Mouse (Mus musculus): ENCODE data around the gene Slc50a1.
A peak's percentile ranks its signal among the peaks of the same experiment; 100 is the strongest.

Slc50a1 gene

DNA sequence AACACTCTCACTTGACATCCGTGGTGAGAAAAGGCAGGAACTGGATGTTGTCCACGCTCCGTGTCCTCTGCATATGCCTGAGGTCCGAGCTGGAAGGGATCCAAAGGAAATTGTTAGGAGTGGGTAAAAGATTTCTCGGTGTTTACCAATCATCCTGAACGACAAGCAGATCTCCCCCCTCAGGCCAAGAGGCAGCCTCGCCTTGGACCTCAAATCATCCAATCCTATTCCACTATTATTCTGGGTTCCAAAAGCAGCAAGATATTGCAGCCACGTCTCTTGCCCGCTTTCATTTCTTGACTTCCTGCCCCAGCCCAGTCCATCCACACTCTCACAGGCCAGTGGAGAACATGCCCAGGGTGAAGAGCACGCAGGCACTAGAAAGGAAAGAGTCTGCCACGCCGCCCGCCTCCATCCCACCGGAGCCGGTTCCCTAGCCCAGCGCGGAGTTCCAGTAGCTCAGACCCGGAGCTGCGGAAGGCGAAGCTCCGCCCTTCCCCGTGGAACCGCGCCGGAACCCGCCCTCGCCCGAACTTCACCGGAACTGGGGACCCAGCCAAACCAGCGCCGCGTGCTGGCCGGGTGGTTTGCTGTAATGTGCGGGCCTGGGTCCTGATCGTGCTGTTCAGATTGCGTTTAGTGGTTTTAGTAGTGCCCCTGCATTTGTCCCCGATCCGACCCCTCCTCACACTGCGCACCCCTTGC lies at the start of gene Slc50a1:
Gene Slc50a1, minus strand, starts transcription at position 520 of the 705 bp plus-strand sequence.
- peak in 1 of 2 experiments; percentile 33 for DNase-seq (ENCODE audit: low read depth in 1 of 2, low spot score in 2 of 2)

DNA sequence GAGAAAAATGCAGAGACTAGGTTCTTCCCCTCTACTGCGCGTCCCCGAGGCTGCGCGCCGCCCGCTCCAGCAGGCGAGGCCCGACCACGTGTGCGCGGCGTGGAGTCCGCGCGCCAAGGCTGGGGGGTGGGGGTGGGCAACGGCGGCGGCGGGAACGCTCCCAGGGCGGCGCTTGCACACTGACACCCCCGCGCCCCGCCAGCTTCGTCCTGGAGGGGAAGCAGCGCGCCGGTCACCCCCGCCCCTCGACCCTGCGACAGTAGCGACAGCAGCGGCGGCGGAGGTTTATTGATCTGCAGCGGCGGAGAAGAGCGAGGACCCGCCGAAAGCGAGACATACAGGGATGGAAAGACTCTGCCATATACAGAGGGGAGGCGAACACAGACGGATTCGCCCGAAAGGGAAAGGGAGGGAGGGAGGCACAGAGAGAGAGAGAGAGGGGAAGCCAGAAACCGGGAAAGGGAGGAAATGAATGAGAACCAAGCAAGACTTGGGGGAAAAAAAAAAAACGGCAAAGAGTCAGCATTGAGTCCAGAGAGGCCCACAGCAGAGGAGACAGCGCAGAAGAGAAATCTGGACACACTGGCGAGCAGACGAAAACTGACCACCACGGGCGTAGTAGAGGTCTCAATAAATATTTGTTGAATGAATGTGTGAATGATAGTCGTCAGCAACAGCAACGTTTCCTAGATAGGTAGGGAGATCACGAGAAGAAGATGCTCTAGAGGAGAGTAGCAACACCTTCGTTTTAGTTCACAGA lies 49.4 kb upstream of the Slc50a1 start:
- DNase-seq (ENCODE audit: low read depth in 1 of 2, low spot score in 2 of 2) = no peak

DNA sequence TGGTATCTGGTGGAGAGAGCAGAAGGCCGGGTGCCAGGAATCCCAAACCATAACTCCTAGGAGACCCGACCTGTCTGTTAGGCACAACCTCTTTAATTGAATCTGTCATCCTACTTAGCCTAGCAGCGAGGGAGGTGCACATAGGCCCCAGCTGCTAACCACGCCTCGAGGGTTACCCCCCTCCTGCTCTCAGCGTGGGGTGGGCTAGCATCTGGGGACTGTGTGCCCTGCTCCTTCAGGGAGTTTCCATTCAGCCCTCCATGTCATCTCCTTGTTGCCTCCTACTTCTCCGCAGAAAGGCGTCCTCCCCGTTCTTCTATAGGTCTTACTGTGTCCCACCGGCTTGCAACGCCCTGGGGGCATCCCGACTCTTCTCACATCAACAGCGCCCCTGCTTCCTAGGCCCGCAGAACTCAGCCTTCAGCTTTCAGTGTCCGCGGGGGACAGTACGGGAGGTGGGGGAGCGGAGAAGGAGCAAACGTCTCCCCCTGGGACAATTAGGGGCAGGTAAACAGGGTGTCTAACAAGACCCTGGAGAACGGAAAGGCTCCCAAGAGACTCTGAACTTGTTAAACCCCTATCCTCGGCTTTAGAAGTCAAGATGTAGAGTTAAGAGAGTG lies 48.7 kb upstream of the Slc50a1 start:
- DNase-seq (ENCODE audit: low read depth in 1 of 2, low spot score in 2 of 2) = no peak

DNA sequence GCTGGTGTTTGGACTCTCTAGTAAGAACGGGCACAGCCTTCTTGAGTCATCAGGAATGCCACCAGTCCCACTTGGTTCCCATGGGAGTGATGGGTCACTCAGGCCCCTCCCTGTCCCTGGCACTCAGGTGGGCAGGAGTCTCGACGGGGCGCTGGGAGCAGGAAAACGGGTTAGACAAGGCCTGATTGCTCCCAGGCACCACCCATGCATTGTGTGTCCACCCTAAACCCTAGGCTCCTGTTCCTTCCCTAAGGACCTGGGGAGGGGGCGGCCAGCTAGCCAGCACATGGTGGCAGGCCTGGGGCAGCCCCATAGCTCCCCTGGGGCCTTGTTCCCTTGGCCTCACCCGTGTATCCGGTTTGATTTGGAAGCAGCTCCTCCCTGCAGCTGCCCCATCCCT lies 47.9 kb upstream of the Slc50a1 start:
- DNase-seq (ENCODE audit: low read depth in 1 of 2, low spot score in 2 of 2) = no peak

DNA sequence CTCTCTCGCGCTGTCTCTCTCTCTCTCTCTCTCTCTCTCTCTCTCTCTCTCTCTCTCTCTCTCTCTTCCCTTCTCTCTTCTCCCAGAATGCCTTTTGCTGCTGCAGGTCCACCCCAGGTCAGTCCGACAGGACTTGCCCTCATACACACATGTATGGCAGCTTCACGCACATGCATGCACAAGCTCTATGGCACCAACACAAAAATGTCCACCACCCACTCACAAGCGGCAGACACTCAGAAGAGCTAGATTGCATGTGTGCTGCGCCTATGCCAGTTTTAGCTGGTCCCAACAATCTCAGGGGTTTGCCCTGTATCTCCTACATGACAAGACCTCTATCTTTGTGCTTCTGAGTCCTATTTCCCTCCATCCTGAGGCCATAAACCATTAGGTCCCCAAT lies 46.9 kb upstream of the Slc50a1 start:
- no peak for DNase-seq (ENCODE audit: low read depth in 1 of 2, low spot score in 2 of 2)

DNA sequence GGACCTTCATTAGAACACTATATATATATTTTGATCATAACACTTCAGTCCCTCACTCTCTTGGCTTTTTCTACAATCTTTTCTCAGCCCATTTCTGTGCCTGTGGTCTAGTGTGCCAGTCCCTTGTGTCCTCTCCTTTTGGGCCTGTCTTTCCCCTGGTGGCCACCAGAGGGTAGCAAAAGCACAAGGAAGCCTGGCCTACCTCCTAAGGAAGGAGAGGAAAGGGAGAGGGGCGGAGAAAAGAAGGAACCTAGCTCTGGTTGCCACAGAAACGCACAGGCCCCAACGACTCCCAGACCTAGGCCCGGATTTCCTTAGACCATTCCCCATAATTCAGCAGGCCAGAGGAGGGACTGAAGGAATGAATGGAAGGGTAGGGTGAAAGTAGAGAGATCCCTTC lies 46.5 kb upstream of the Slc50a1 start:
- peak in 1 of 2 experiments; percentile 53 for DNase-seq (ENCODE audit: low read depth in 1 of 2, low spot score in 2 of 2)

DNA sequence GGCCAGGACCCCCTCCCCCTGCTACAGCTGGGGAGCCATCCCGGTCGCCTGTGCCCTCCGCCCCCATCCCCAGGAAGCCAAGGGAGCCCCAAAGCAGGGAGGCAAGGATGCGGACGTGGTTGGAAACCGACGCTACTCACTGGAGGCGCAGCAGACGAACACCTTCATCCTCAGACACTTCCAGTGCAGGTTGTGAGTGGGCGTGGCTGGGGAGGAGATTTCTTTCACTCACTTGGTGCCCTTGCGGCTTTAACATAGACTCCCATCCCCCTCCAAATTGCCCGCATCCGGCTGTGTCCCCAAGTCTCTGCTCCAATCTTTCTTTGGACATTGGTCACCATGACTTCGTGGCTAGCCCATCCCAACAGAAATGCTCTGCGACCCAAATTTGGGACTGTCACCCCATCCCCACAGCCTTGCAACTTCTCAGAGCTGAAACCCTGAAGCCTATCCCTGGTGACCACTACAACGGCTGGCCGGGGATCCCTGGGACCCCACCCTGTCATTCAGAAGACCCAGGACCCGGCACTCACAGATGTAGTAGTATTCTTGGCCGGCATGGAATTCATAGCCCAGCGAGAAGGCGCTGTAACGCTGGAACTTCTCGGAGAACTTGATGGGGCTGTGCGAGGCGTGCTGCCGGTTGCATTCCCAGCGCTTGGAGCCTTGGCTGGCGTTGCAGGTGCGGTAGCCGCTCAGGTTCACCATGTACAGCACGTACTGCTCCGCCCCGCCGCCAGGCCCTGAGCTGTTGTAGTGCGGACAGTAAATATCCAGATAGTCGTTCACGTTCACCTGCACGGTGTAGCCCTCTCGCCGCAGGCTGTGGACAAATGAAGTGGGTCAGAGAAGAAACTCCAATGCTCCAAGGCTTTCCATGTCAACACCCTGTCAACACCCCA lies 45.8 kb upstream of the Slc50a1 start:
- no peak for DNase-seq (ENCODE audit: low read depth in 1 of 2, low spot score in 2 of 2)

DNA sequence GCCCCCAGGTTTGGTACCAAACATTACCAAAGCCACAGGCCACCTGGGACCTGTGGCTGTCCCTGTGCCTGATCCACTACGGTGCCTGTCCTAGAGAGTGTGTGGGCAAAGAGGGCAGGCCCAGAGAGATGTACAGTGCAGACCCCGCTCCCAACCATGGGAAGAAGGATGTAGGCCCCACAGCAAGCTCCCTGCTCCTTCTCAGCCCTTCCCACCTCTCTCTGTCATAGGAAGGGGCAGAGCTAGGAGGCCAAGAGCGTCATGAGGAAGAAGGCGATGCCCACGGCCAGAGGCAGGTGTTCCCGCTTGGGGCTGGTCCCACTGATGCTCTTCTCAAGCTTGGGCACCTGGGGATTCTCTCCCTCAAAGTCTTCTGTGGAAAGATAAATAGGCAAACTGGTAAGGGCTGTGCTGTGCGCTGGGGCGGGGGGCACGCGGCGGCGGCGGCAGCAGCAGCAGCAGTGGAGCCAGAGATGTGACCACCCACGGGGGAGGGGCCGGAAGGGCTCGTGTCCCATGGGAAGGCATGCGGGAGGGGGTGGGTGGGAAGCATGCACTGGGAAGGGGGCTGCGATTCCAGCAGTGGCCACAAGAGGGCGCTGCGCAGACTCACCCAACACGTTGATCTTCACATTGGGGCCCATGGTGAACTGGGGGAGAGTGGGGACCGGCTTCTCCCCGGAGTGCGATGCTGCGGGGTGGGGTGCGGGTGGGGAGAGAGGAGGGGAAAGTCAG lies 45.0 kb upstream of the Slc50a1 start:
- no peak for DNase-seq (ENCODE audit: low read depth in 1 of 2, low spot score in 2 of 2)

DNA sequence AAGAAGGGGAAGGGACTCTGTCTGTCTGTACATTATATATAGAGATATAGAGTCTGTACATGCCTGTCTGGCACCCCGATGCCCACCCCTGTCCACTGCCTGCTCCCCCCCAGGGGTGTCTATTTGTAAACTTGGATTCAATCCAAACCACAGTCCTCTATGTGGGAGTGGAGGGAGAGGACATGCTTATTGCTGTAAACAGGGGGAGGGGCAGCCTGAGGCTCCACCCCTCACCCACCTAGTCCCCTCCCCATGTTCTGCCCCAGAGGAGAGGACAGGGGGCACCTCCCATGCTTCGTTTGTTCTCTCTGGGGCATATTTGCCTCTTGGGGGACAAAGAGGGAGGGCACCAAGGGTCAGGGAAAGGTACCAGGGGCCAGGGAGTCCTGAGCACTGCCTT lies 44.4 kb upstream of the Slc50a1 start:
- DNase-seq (ENCODE audit: low read depth in 1 of 2, low spot score in 2 of 2) = no peak

DNA sequence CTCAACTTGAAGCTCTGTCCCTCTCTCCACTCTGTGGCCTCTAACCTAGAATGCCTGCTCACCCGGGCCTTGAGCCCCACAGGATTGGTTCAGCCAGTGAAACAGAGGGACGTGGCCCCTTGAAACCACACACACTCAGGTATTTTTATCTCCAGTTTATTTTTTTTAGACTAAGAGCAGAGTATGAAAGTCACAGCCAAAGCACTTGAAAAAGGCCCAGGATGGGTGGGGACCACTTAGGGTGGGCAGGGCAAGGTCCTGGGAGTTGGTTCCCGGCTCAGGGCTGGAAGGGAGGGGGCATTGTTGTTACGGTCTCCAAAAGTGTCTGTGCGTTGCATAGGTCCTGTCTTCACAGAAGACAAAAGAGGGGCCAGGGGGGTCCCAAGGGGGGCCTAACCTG lies 44.0 kb upstream of the Slc50a1 start:
- no peak for DNase-seq (ENCODE audit: low read depth in 1 of 2, low spot score in 2 of 2)

DNA sequence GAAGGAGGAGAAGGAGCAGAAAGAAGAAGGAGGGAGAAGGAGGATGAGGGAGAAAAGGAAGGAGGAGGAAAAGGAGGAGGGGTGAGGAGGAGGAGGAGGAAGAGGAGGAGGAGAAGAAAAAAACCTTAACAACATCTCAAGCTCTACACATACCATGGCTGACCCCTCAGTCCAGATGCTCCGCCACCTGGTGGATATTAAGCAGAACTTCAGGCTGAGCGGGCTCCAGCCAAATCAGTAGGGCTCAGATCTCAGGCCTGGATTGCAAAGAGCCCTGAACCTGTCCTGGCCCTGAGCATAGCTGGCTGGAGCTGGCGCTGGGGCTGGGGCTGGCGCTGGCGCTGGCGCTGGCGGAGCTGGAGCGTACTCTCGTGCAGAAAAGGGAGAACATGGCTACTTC lies 37.7 kb upstream of the Slc50a1 start:
- peak in 1 of 2 experiments; percentile 39 for DNase-seq (ENCODE audit: low read depth in 1 of 2, low spot score in 2 of 2)

DNA sequence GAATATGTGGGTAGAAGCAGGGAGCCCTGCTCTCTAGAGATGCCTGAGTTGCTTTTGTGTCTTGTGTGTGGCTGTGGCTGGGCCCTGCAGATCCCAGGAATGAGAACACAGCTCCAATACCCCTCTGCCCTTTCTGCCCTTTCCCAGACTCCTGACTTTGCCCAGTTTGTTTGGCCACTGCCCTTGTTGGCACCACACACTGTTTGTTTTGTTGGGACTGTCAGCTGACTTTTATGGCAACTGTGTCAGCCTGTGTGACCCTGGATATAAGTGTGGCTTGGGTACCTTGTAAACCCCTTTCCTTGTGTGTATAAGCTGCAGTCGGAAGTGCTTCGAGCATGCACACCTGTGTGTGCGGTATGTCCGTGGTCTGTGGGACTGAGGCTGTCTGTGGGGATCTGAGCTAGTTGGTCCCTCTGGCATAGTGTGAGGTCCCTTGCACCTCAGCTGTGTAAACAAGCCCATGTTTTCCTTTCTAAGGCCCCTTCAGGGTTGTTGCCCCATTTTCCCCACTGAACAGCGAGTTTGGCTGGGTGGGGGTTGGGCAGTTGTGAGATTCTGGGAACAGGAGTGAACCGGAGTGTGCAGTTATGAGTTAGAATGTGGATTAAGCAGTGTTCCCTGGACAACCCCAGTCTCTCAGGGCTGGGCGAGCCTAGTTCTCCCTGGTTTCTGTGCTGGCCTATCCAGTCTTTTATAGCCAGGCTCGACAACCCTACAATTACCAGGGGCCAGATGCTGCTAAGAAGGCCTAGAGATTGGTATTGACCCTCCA lies 35.4 kb upstream of the Slc50a1 start:
- no peak for DNase-seq (ENCODE audit: low read depth in 1 of 2, low spot score in 2 of 2)

DNA sequence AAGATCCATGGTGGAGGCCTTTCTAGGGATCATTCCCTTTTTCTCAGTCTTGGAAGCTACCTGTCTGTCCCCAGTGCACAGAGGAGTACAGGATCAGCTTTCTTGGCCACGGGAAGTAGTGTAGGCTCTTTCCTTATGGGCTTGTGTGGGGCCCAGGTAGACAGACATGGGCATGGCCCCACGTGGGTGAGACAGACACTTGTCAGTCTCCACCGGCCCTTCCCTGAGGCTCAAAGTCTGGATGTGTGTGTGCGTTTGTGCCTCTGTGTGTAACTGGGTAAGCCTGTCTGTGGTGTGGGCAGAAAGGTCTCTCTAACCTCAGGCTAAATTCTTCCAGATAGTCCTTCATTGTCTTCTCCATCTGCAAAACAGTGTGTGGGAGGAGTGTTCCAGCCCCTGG lies 34.7 kb upstream of the Slc50a1 start:
- DNase-seq (ENCODE audit: low read depth in 1 of 2, low spot score in 2 of 2) = no peak

DNA sequence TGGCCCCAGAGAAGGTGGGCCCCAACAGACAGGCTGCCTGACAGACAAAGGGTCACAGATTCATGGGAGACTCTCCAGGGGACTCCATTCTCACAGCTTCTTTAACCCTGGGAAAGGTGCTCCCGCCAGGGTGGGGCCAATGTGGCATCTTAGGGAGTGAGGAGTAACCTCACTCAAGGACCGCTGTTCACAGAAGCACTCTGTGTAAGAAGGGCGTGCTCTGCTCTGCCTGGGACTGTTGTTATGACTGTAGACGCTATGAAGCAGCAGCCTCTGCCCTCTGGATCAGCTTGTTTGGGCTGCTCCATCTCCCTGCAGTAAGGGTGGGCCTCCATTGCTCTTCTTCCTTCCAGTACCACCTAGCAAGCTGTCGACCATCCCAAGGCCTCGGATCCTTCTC lies 34.1 kb upstream of the Slc50a1 start:
- no peak for DNase-seq (ENCODE audit: low read depth in 1 of 2, low spot score in 2 of 2)

DNA sequence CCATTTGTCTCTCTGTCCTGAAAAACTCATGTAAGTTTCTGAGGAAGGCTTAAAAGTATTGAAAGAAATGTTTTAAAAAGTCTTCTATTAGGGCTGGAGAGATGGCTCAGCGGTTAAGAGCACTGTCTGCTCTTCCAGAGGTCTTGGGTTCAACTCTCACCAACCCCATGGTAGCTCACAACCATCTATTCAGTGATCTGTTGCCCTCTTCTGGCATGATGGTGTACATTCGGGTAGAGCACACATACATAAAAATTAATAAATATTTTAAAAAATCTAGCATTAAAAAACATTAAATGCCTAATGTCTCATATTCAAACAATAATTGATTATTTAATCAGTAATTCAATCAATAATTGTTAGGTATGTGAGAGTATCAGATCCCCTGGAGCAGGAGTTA lies 30.1 kb upstream of the Slc50a1 start:
- DNase-seq (ENCODE audit: low read depth in 1 of 2, low spot score in 2 of 2) = no peak

DNA sequence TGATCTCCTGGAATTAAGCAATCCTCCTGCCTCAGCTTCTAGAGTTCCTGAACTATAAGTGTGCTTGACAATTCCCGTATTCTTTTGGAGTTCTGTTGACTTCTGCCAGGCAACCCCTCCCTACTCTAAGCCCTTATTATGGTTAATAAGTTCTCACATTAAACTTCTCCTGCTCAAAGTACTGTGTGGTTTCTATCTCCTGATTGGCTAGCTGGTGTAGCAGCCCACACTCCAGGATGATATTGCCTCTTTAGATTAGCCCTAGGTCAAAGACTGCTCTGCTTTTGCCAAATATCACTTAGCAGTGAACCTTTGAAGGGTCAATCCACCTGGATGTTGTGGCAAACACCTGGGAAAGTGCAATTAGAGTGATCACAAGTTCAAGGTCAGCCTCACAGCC lies 29.7 kb upstream of the Slc50a1 start:
- no peak for DNase-seq (ENCODE audit: low read depth in 1 of 2, low spot score in 2 of 2)

DNA sequence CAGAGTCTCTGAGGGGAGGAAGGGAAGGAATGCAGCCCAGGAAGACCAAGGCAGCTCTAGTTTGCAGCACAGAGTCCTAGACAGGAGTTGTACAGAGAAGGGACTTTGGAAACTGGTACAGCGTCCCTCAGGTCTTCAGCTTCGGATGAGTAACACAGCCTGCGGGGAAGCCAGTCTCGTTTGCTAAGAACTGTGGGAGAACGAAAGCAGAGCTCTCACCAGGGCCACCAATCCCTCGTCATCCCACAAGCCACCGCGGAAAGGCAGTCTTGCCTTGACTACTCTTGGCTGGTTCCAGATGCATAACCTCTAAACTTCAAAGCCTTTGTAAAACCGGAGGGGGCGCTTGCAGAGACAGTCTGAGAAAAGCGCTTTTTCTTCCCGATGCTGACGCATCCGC lies 29.1 kb upstream of the Slc50a1 start:
- DNase-seq (ENCODE audit: low read depth in 1 of 2, low spot score in 2 of 2) = no peak

DNA sequence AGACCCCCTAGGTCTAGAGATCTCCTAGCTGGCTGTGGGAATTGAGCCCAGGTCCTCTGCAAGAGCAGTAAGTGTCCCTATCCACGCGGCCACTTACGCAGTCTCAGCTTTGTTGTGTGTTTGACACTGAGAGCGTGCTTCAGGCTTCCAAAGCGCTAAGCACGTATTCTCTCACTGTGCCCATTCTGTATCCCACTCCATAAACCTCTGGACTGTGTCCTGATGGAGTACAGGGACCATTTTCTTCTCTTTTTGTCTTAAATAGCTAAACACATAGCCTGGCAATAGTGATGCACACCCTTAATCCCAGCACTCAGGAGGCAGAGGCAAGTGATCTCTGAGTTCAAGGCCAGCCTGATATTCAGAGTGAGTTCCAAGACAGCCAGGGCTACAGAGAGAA lies 28.5 kb upstream of the Slc50a1 start:
- no peak for DNase-seq (ENCODE audit: low read depth in 1 of 2, low spot score in 2 of 2)

DNA sequence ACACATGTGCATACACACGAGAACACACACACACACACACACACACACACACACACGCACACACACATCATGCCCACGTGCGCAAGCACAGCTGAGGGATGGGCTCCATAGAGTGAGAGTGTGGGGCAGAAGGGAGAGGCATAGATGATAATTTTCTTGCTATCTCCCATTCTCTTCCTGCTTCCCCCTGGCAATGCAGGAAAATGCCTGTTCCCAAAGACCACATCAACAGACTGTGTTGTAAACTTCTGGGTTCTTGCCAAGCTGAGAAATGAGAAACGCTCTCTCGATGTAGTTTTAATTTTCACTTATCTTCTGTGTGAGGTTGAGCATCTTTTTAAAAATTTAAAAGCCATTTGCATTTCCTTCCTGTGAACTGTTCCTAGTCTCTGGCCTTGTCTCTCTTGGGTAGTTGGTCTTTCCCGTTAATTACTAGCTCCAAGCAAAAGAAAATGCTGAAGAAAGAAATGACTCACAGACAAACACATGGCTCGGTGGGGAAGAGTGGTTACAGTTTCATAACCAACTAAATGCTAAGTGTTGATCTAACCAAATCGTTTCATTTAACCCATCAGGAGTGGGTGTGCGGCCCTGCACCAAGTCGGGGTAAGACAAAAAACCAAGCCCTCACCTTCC lies 26.5 kb upstream of the Slc50a1 start:
- DNase-seq (ENCODE audit: low read depth in 1 of 2, low spot score in 2 of 2) = no peak

All from monocyte, adult 2 months (primary cell).